Mouse (Mus musculus) CH12.LX (cell line): Measurements from ENCODE around the gene C130074G19Rik.

Experiments
- CTCF ChIP-seq, 2 experiments: IDR thresholded peaks in 1 of 2; conservative IDR thresholded peaks in 1 of 2; 2 replicates each; pipeline ENCODE4 v1.5.1; 2011 to 2012; ENCODE audit warnings: low read depth in 2 of 2, low read length in 2 of 2, improper control_type of control experiment in 1 of 2, inconsistent platforms in 1 of 2, mild to moderate bottlenecking in 1 of 2, moderate library complexity in 1 of 2
- ELF1 ChIP-seq: IDR thresholded peaks from 2 replicates; pipeline ENCODE4 v1.6.1; 2014; ENCODE audit warnings: low read depth, mild to moderate bottlenecking, inconsistent platforms, low read length, improper control_type of control experiment
- EP300 ChIP-seq: IDR thresholded peaks from 2 replicates; pipeline ENCODE4 v1.6.1; 2011; ENCODE audit warnings: low read length, improper control_type of control experiment
- KAT2A ChIP-seq: IDR thresholded peaks from 2 replicates; pipeline ENCODE4 v1.6.1; 2012; ENCODE audit warnings: low read length, improper control_type of control experiment, inconsistent platforms; ENCODE audit not compliant: insufficient replicate concordance
- POLR2A ChIP-seq: IDR thresholded peaks from 2 replicates; pipeline ENCODE4 v1.6.1; 2011; ENCODE audit warnings: low read depth, mild to moderate bottlenecking, improper control_type of control experiment, low read length
- USF1 ChIP-seq: IDR thresholded peaks from 2 replicates; pipeline ENCODE4 v1.6.1; 2014; ENCODE audit warnings: low read depth, mild to moderate bottlenecking, inconsistent platforms, low read length, improper control_type of control experiment
- ZNF384 ChIP-seq: IDR thresholded peaks from 2 replicates; pipeline ENCODE4 v1.6.1; 2012; ENCODE audit warnings: low read depth, low read length, improper control_type of control experiment, inconsistent platforms

DNA sequence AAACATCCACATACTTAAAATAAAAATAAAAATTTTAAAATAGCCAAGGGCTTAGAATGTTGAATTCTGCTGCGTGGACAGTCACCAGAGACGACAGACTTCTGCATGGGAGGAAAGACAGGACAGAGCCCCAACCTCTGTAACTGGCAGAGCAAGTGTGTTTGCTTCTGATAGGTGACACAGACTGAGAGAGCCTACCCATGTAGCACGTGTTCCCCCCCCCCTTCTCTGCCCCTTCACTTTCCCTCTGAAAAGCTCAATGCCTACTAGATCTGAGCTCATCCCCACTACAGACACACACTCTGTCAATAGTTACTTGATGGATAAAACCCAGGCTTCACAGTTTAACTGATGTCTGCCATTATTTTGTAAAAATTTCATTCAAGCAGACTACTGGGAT, 36.0 kb downstream of the C130074G19Rik start:
- no peak for TF ChIP-seq ELF1
- no peak for TF ChIP-seq KAT2A
- no peak for TF ChIP-seq POLR2A
- no peak for TF ChIP-seq USF1
- TF ChIP-seq ZNF384: no peak
- TF ChIP-seq EP300: no peak
- TF ChIP-seq CTCF (conservative IDR thresholded peaks at IDR 0.05 in 1 of 2, IDR thresholded peaks at IDR 0.05 in 1 of 2; ENCODE audit: low read depth in 2 of 2, low read length in 2 of 2): no peak
